Comparison of ENCODE assay signal across 8 mouse cellular contexts in genomic region chr5:113014111-113014807, GRCm38 (mm10). TPM values are rescaled to one million over a fixed set of nuclear protein-coding genes. Genes with fewer than 3 reads are reported as not detected.
A peak's percentile ranks its signal among the peaks of the same experiment; 100 is the strongest.
DNase-seq lines count a peak whose midpoint lies in the region; ATAC-seq and TF ChIP-seq lines count a peak whose summit lies in the region.

No protein-coding gene starts in this region.

- no peaks in the 10 kb centered on the region for H3K4me1 ChIP-seq in kidney, adult 2 months (ENCODE audit: control insufficient read depth, insufficient read depth, low read length)
- H3K4me1 ChIP-seq in cortical plate, adult 2 months (ENCODE audit: control insufficient read depth, insufficient read depth, low read length): peaks cover 25% of the 10 kb centered on the region
- peaks cover 30% of the 10 kb centered on the region for H3K4me1 ChIP-seq in hindbrain, postnatal 0 days (ENCODE audit: insufficient read depth, low read length)

- H3K27ac ChIP-seq in kidney, adult 2 months (ENCODE audit: insufficient read depth, low read depth, low read length): no peak overlapping the region
- H3K27ac ChIP-seq in cortical plate, adult 2 months (ENCODE audit: insufficient read depth, low read length): peak overlapping the region; percentile 51; the same call in 1 of the 2 replicates
- H3K27ac ChIP-seq in hindbrain, postnatal 0 days: peak overlapping the region; percentile 87

- H3K27me3 ChIP-seq in kidney, adult 2 months (replicated peaks; ENCODE audit: control insufficient read depth, insufficient read depth, low read length): no peaks in the 10 kb centered on the region
- H3K27me3 ChIP-seq in hindbrain, postnatal 0 days (ENCODE audit: insufficient read depth, low read length): no peaks in the 10 kb centered on the region

- no peak for TF ChIP-seq POLR2A in kidney, adult 2 months (IDR thresholded peaks at IDR 0.05; ENCODE audit: low read depth, low read length)
- no peak for TF ChIP-seq POLR2A in cortical plate, adult 2 months (IDR thresholded peaks at IDR 0.05; ENCODE audit: extremely low read depth, insufficient read depth, low read length)

- TF ChIP-seq CTCF in kidney, adult 2 months (conservative IDR thresholded peaks at IDR 0.05; ENCODE audit: insufficient read depth, insufficient read length, low read depth, low read length): no peak
- TF ChIP-seq CTCF in cortical plate, adult 2 months (IDR thresholded peaks at IDR 0.05; ENCODE audit: extremely low read depth, insufficient read depth, low read length): no peak
- TF ChIP-seq CTCF in hindbrain, postnatal 0 days (IDR thresholded peaks at IDR 0.05; ENCODE audit: low read depth): peak; percentile 33

- H3K9ac ChIP-seq in hindbrain, postnatal 0 days (replicated peaks; ENCODE audit: low read length): peak overlapping the region; percentile 77

- 44% methylated on average over 16 of the region's 16 CpGs for WGBS in kidney, adult 2 months
- WGBS in hindbrain, postnatal 0 days: 35% methylated on average over 16 of the region's 16 CpGs

- peak overlapping the region; percentile 56 for H3K4me3 ChIP-seq in kidney, adult 2 months (ENCODE audit: insufficient read depth, low read depth, low read length)
- peak overlapping the region; percentile 77 for H3K4me3 ChIP-seq in cortical plate, adult 2 months (ENCODE audit: insufficient read depth, low read length)
- peak overlapping the region; percentile 58 for H3K4me3 ChIP-seq in hindbrain, postnatal 0 days (ENCODE audit: low read length)

- ATAC-seq in hindbrain, postnatal 0 days: peak; percentile 14; the same call in 1 of the 2 replicates

- peak overlapping the region; percentile 81 for H3K4me2 ChIP-seq in hindbrain, postnatal 0 days (ENCODE audit: low read depth, low read length)

- no peaks in the 10 kb centered on the region for H3K36me3 ChIP-seq in kidney, adult 2 months (ENCODE audit: control insufficient read depth, insufficient read depth, low read length)
- H3K36me3 ChIP-seq in hindbrain, postnatal 0 days (ENCODE audit: insufficient read depth, low read length): no peaks in the 10 kb centered on the region

- DNase-seq in kidney, adult 2 months: peak; percentile 22
- DNase-seq in kidney, adult 8-10 months: no peak
- peak; percentile 53 for DNase-seq in hindbrain, postnatal 0 days (ENCODE audit: low spot score)
- DNase-seq in lung, postnatal 10 days: peak; percentile 41
- no peak for DNase-seq in right cerebral cortex, postnatal 4 days
- DNase-seq in spleen, adult 12 weeks (ENCODE audit: low spot score): no peak
- DNase-seq in gastrocnemius, postnatal 10 days: no peak

- H3K9me3 ChIP-seq in hindbrain, postnatal 0 days (ENCODE audit: low read length): no peaks in the 10 kb centered on the region

RNA-seq across cellular contexts. Expression of gene Grk3, which starts 1.3 kb away (rescaled TPM):
- 5.2 and 5.9 TPM in 2 replicates for polyA plus RNA-seq in kidney, adult 2 months (2012; rRNA removed)
- polyA plus RNA-seq in cortical plate, adult 2 months (2012; rRNA removed): 51.1 and 54.1 TPM in 2 replicates
- total RNA-seq in hindbrain, postnatal 0 days (2014; rRNA removed): 59.5 and 67.6 TPM in 2 replicates
- 22.4 and 23.1 TPM in 2 replicates for polyA plus RNA-seq in hindbrain, postnatal 0 days (2015; fragmentation: Nextera tagmentation; extraction: Ambion mirVana)
- total RNA-seq in gastrocnemius, postnatal 10 days (2021): 1 to 10 TPM; 3.9 to 4.9 TPM

RNA-seq across cellular contexts. Expression of gene Crybb2, which starts 55.7 kb away (rescaled TPM):
- polyA plus RNA-seq in kidney, adult 2 months (2012; rRNA removed): not detected in 2 replicates
- polyA plus RNA-seq in cortical plate, adult 2 months (2012; rRNA removed): not detected in 2 replicates
- not detected in 2 replicates for total RNA-seq in hindbrain, postnatal 0 days (2014; rRNA removed)
- polyA plus RNA-seq in hindbrain, postnatal 0 days (2015; fragmentation: Nextera tagmentation; extraction: Ambion mirVana): not detected in 2 replicates
- not detected for total RNA-seq in gastrocnemius, postnatal 10 days (2021)

Comparison
In these comparisons a context has a peak if more than half of its experiments do, and no peak if none do; other contexts are left out.
1. DNase-seq: peak in kidney, adult 2 months (single experiment), hindbrain, postnatal 0 days (single experiment) and lung, postnatal 10 days (single experiment); none in kidney, adult 8-10 months (0 of 2), right cerebral cortex, postnatal 4 days (single experiment), spleen, adult 12 weeks (single experiment) and gastrocnemius, postnatal 10 days (single experiment).
2. Peak in every context shown above with its lines, with median percentiles within 50 percentile points of each other: H3K4me3 ChIP-seq.